Mouse (Mus musculus): ENCODE results near the gene Elmo1.

DNA sequence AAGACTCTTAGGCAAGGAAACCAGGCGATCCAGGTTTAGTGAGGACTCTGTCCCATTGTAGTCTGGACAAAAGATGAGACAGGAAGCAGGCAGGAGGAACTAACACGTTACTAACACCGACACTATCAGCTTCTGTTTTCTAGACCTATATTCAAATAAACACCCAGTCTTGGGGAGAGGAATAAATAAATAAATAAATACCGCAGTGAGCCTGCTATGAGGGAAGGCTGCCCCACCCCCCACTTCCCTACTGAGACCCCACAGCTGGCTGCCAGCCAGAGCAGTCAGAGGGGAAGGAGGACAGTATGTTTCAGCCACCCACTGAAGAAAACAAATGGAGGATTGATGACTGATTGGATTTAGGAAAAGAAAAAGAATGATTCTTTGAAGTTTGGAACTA, 9.2 kb downstream of the Elmo1 start:
- no peak for TF ChIP-seq CTCF (IDR thresholded peaks at IDR 0.05; ENCODE audit: low read depth, low read length)
- TF ChIP-seq POLR2A (IDR thresholded peaks at IDR 0.05; ENCODE audit: insufficient read depth, low read length), result no peak

Data from ES-Bruce4 (cell line).